Mouse (Mus musculus) CH12.LX (cell line): ENCODE measurements around the gene Crip3. TPM values are rescaled to one million over a fixed set of nuclear protein-coding genes. Genes with fewer than 3 reads are reported as not detected.

Experiments used
- DNase-seq: peaks from one replicate; pipeline ENCODE4 v3.0.0-alpha.2; 2013; ENCODE audit errors: extremely low read depth
- H3K27ac ChIP-seq: 2 replicates; pipeline ENCODE4 v1.5.1; 2012; ENCODE audit warnings: low read depth, mild to moderate bottlenecking, control low read depth, moderate library complexity; ENCODE audit not compliant: insufficient read depth
- H3K27me3 ChIP-seq: replicated peaks from 2 replicates; pipeline ENCODE3; 2012; ENCODE audit warnings: inconsistent platforms
- H3K36me3 ChIP-seq, 2 experiments: replicated peaks in 1 of 2; 2 replicates each; pipeline versions ENCODE3 to v1.6.1; 2012; ENCODE audit warnings: inconsistent platforms in 1 of 2, low read length in 1 of 2, mild to moderate bottlenecking in 1 of 2, mixed read lengths in 1 of 2, moderate library complexity in 1 of 2; ENCODE audit not compliant: control insufficient read depth in 1 of 2, insufficient read depth in 1 of 2
- H3K4me1 ChIP-seq, 2 experiments: 2 replicates each; pipeline ENCODE4 v1.6.1; 2012; ENCODE audit warnings: inconsistent platforms in 1 of 2, moderate library complexity in 1 of 2; ENCODE audit not compliant: insufficient read depth in 2 of 2, control insufficient read depth in 1 of 2
- H3K4me2 ChIP-seq: 2 replicates; pipeline ENCODE4 v1.6.1; 2012; ENCODE audit warnings: low read depth, mild to moderate bottlenecking, control low read depth; ENCODE audit not compliant: poor library complexity, insufficient read depth, severe bottlenecking
- H3K4me3 ChIP-seq, 3 experiments: fragments of 150-350 bp in 1 of 3; sonication (generic) in 1 of 3; replicated peaks in 1 of 3; 2 replicates each; pipeline versions ENCODE3 to v1.5.1; 2011 to 2012; ENCODE audit warnings: low read depth in 2 of 3, low read length in 2 of 3, mild to moderate bottlenecking in 2 of 3, moderate library complexity in 2 of 3, control low read depth in 1 of 3, improper control_type of control experiment in 1 of 3, inconsistent platforms in 1 of 3, mixed read lengths in 1 of 3; ENCODE audit not compliant: poor library complexity in 1 of 3
- H3K79me2 ChIP-seq: replicated peaks from 2 replicates; pipeline ENCODE4 v1.6.1; 2012; ENCODE audit warnings: mild to moderate bottlenecking, moderate library complexity; ENCODE audit not compliant: control insufficient read depth, poor library complexity, insufficient read depth, severe bottlenecking; ENCODE audit errors: extremely low read depth
- H3K9ac ChIP-seq: 2 replicates; pipeline ENCODE4 v1.6.1; 2012; ENCODE audit warnings: low read depth, mild to moderate bottlenecking, control low read depth, moderate library complexity; ENCODE audit not compliant: insufficient read depth
- H3K9me3 ChIP-seq: replicated peaks from 2 replicates; pipeline ENCODE3; 2012; ENCODE audit warnings: low read length, inconsistent platforms, mixed read lengths
- BHLHE40 ChIP-seq: IDR thresholded peaks from 2 replicates; pipeline ENCODE4 v1.6.1; 2011; ENCODE audit warnings: mild to moderate bottlenecking, low read depth, low read length, improper control_type of control experiment
- CTCF ChIP-seq, 2 experiments: IDR thresholded peaks in 1 of 2; conservative IDR thresholded peaks in 1 of 2; 2 replicates each; pipeline ENCODE4 v1.5.1; 2011 to 2012; ENCODE audit warnings: low read depth in 2 of 2, low read length in 2 of 2, improper control_type of control experiment in 1 of 2, inconsistent platforms in 1 of 2, mild to moderate bottlenecking in 1 of 2, moderate library complexity in 1 of 2
- ETS1 ChIP-seq: conservative IDR thresholded peaks from 2 replicates; pipeline ENCODE4 v1.6.1; 2012; ENCODE audit warnings: low read depth, mild to moderate bottlenecking, inconsistent platforms, low read length, improper control_type of control experiment, moderate library complexity
- HCFC1 ChIP-seq: IDR thresholded peaks from 2 replicates; pipeline ENCODE4 v1.6.1; 2012; ENCODE audit warnings: low read depth, mild to moderate bottlenecking, inconsistent platforms, low read length, improper control_type of control experiment
- IRF4 ChIP-seq: IDR thresholded peaks from 2 replicates; pipeline ENCODE4 v1.6.1; 2014; ENCODE audit warnings: low read depth, mild to moderate bottlenecking, inconsistent platforms, low read length, improper control_type of control experiment
- JUN ChIP-seq: IDR thresholded peaks from 2 replicates; pipeline ENCODE4 v1.6.1; 2011; ENCODE audit warnings: low read depth, mild to moderate bottlenecking, low read length, improper control_type of control experiment, moderate library complexity; ENCODE audit not compliant: insufficient read depth
- JUND ChIP-seq: conservative IDR thresholded peaks from 2 replicates; pipeline ENCODE4 v1.6.1; 2011; ENCODE audit warnings: low read depth, low read length, improper control_type of control experiment
- MAFK ChIP-seq: IDR thresholded peaks from 2 replicates; pipeline ENCODE4 v1.6.1; 2011; ENCODE audit warnings: low read length, improper control_type of control experiment; ENCODE audit not compliant: insufficient replicate concordance
- MAX ChIP-seq: IDR thresholded peaks from 2 replicates; pipeline ENCODE4 v1.6.1; 2011; ENCODE audit warnings: low read length, improper control_type of control experiment
- MEF2A ChIP-seq: IDR thresholded peaks from 2 replicates; pipeline ENCODE4 v1.6.1; 2014; ENCODE audit warnings: low read depth, mild to moderate bottlenecking, inconsistent platforms, low read length, improper control_type of control experiment, borderline replicate concordance
- MYC ChIP-seq: IDR thresholded peaks from 2 replicates; pipeline ENCODE4 v1.6.1; 2011; ENCODE audit warnings: low read depth, mild to moderate bottlenecking, improper control_type of control experiment, low read length
- NELFE ChIP-seq: IDR thresholded peaks from 2 replicates; pipeline ENCODE4 v1.6.1; 2011; ENCODE audit warnings: low read depth, low read length, improper control_type of control experiment
- POLR2A ChIP-seq: IDR thresholded peaks from 2 replicates; pipeline ENCODE4 v1.6.1; 2011; ENCODE audit warnings: low read depth, mild to moderate bottlenecking, improper control_type of control experiment, low read length
- POLR2AphosphoS2 ChIP-seq: IDR thresholded peaks from 2 replicates; pipeline ENCODE4 v1.6.1; 2011; ENCODE audit warnings: low read depth, low read length, improper control_type of control experiment
- SMC3 ChIP-seq: IDR thresholded peaks from 2 replicates; pipeline ENCODE4 v1.6.1; 2011; ENCODE audit warnings: low read depth, low read length, improper control_type of control experiment
- TBP ChIP-seq: conservative IDR thresholded peaks from 2 replicates; pipeline ENCODE4 v1.6.1; 2011; ENCODE audit warnings: low read depth, low read length, improper control_type of control experiment
- UBTF ChIP-seq: IDR thresholded peaks from 2 replicates; pipeline ENCODE4 v1.6.1; 2012; ENCODE audit warnings: low read depth, mild to moderate bottlenecking, inconsistent platforms, low read length, improper control_type of control experiment, moderate library complexity
- USF1 ChIP-seq: IDR thresholded peaks from 2 replicates; pipeline ENCODE4 v1.6.1; 2014; ENCODE audit warnings: low read depth, mild to moderate bottlenecking, inconsistent platforms, low read length, improper control_type of control experiment
- ZKSCAN1 ChIP-seq: IDR thresholded peaks from 2 replicates; pipeline ENCODE4 v1.6.1; 2012; ENCODE audit warnings: low read depth, inconsistent platforms, low read length, improper control_type of control experiment, borderline replicate concordance
- ZMIZ1 ChIP-seq: IDR thresholded peaks from 2 replicates; pipeline ENCODE4 v1.6.1; 2012; ENCODE audit warnings: low read depth, mild to moderate bottlenecking, inconsistent platforms, low read length, improper control_type of control experiment
- ZNF384 ChIP-seq: IDR thresholded peaks from 2 replicates; pipeline ENCODE4 v1.6.1; 2012; ENCODE audit warnings: low read depth, low read length, improper control_type of control experiment, inconsistent platforms
- dilution Hi-C: fragments of 300-500 bp; cut with MboI; formaldehyde crosslinking; loops from 2 replicates; pipeline ENCODE4 v1.14.3; 2020; ENCODE audit warnings: low sequenced_read_pairs; ENCODE audit not compliant: extremely low pct_unique_long_range_greater_than_20kb, extremely low pct_ligation_motif_present
- in situ Hi-C: fragments of 300-500 bp; cut with MboI; formaldehyde crosslinking; loops from 3 replicates; pipeline ENCODE4 v1.14.3; 2019; ENCODE audit warnings: low sequenced_read_pairs, low pct_ligation_motif_present, low pct_unique_long_range_greater_than_20kb, mixed read lengths
- polyA plus RNA-seq: library from polyadenylated mRNA; unstranded; fragments of >175 nt; gene quantifications from 2 replicates; pipeline ENCODE4 v1.2.1, GENCODE M21; 2012; ENCODE audit warnings: low read depth; ENCODE audit not compliant: insufficient read length
- total RNA-seq, 2 experiments: library from RNA; depleted of rRNA; stranded (reverse); fragments of 300-350 nt in 1 of 2; fragments of >200 nt in 1 of 2; gene quantifications; 2 replicates each; pipeline ENCODE4 v1.2.3; 2012 to 2014

Crip3 gene
- total and polyA plus RNA-seq, 3 experiments = not detected

DNA sequence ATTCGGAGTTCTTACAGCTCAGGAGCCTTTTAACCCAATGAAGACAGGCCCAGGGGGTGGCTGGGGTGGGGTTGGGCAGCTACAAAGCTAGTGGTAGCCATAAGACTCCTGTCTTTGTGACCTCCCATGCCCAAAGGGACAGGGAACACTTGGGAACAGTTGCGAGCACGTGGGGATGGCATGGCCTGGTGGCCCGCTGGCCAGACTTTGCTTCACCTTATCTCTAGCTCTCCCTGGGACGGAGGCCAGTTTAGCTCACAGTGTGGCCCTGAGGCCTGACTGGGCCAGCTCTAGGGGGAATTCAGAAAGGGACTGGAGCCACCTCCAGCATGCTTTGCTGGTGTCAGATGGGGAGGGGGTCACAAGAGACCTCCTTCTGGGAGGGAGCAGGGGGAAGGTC, 33.5 kb downstream of the Crip3 start:
- TF ChIP-seq ETS1 (no peak), ZMIZ1 (no peak), ZKSCAN1 (no peak), ZNF384 (no peak), POLR2AphosphoS2 (no peak), NELFE (no peak), JUN (no peak), SMC3 (no peak), USF1 (no peak)
- in situ Hi-C loops (no loop called here), dilution Hi-C loops (no loop called here)
- Histone ChIP-seq H3K4me2 (no peak overlapping the region), H3K27ac (no peak overlapping the region), H3K27me3 (peaks cover 91% of the 10 kb centered on the region), H3K4me1 (peaks cover 3 to 8% of the 10 kb centered on the region in 2 experiments; a peak in 3 of 4 replicates), H3K9ac (no peak overlapping the region), H3K4me3 (no peak overlapping the region), H3K79me2 (no peaks in the 10 kb centered on the region), H3K36me3 (no peaks in the 10 kb centered on the region), H3K9me3 (no peaks in the 10 kb centered on the region)
- no peak for DNase-seq

DNA sequence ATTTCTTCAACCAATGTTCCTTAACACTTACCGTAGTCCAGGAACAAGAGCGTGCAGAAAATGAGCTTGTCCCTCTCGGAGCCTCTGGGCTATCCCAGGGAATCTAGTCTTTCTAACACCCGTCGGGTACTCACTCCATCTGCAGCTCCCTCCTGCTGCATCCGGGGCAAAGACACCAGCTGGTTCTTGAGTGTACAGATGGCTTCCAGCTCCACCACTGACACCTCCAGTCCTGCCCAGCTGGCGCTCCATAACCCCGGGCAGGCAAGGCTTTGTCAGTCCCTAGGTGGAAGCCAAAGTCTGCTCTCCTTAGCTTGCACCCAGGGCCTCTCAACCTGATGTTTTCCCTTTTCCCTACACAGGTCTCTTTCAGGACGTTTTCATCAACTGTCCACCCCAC, 39.1 kb downstream of the Crip3 start:
- H3K36me3 ChIP-seq = no peaks in the 10 kb centered on the region
- H3K9me3 ChIP-seq = no peaks in the 10 kb centered on the region
- TF ChIP-seq HCFC1 = no peak
- no peak for TF ChIP-seq MEF2A
- H3K9ac ChIP-seq = no peak overlapping the region
- dilution Hi-C loops (no loop called here), in situ Hi-C loops (no loop called here)
- H3K27ac ChIP-seq = no peak overlapping the region
- H3K4me1 ChIP-seq = no peaks in the 10 kb centered on the region
- peaks cover 92% of the 10 kb centered on the region for H3K27me3 ChIP-seq
- no peaks in the 10 kb centered on the region for H3K79me2 ChIP-seq
- no peak for DNase-seq
- no peak overlapping the region for H3K4me3 ChIP-seq
- H3K4me2 ChIP-seq = no peak overlapping the region

GRCm38 (mm10) chr17:46476601-46477000, 47.9 kb downstream of the Crip3 start:
- Histone ChIP-seq H3K4me3 (no peak overlapping the region), H3K27me3 (peaks cover 90% of the 10 kb centered on the region), H3K9ac (no peak overlapping the region), H3K4me2 (no peak overlapping the region), H3K27ac (no peak overlapping the region), H3K9me3 (no peaks in the 10 kb centered on the region), H3K79me2 (no peaks in the 10 kb centered on the region), H3K4me1 (no peaks in the 10 kb centered on the region), H3K36me3 (no peaks in the 10 kb centered on the region)
- dilution Hi-C loops (no loop called here), in situ Hi-C loops (no loop called here)
- TF ChIP-seq ZNF384 (no peak), HCFC1 (no peak), POLR2AphosphoS2 (no peak), MAX (no peak), BHLHE40 (no peak), IRF4 (no peak), UBTF (no peak), ETS1 (no peak), TBP (no peak), CTCF (conservative IDR thresholded peaks at IDR 0.05 in 1 of 2, IDR thresholded peaks at IDR 0.05 in 1 of 2; ENCODE audit: low read depth in 2 of 2, low read length in 2 of 2) (no peak), MAFK (no peak), ZKSCAN1 (no peak), MYC (no peak), POLR2A (no peak), JUND (no peak)
- no peak for DNase-seq
